Mouse (Mus musculus): Measurements from ENCODE around the gene Cga. TPM values are rescaled to one million over a fixed set of nuclear protein-coding genes. Genes with fewer than 3 reads are reported as not detected.

Gene Cga
- not detected for polyA plus RNA-seq (2015; fragmentation: Illumina TruSeq; extraction: RNeasy Lipid Tissue Mini Kit (QIAGEN cat#74804); ENCODE audit: insufficient read depth, low read depth, low replicate concordance)

GRCm38 (mm10) chr4:34893479-34893878 lies at the start of gene Cga:
Gene Cga, plus strand, starts transcription at chr4:34893779.

GRCm38 (mm10) chr4:34882818-34883217 lies 10.8 kb upstream of the Cga start, which contains the start of gene Zfp292:
Gene Zfp292, minus strand, starts transcription at chr4:34882960.

Other genes with a start within 250 kb of the Cga start
- gene Slc35a1, start 206.3 kb upstream of the Cga start, polyA plus RNA-seq (2015; fragmentation: Illumina TruSeq; extraction: RNeasy Lipid Tissue Mini Kit (QIAGEN cat#74804); ENCODE audit: insufficient read depth, low read depth, low replicate concordance): 7.2 TPM
- gene Cfap206, start 163.6 kb upstream of the Cga start, polyA plus RNA-seq (2015; fragmentation: Illumina TruSeq; extraction: RNeasy Lipid Tissue Mini Kit (QIAGEN cat#74804); ENCODE audit: insufficient read depth, low read depth, low replicate concordance): not detected
- gene Gm136, start 137.5 kb upstream of the Cga start, polyA plus RNA-seq (2015; fragmentation: Illumina TruSeq; extraction: RNeasy Lipid Tissue Mini Kit (QIAGEN cat#74804); ENCODE audit: insufficient read depth, low read depth, low replicate concordance): not detected
- gene Smim8, start 115.4 kb upstream of the Cga start, polyA plus RNA-seq (2015; fragmentation: Illumina TruSeq; extraction: RNeasy Lipid Tissue Mini Kit (QIAGEN cat#74804); ENCODE audit: insufficient read depth, low read depth, low replicate concordance): 4.1 TPM
- 5.1 TPM for gene Zfp292, start 10.8 kb upstream of the Cga start, polyA plus RNA-seq (2015; fragmentation: Illumina TruSeq; extraction: RNeasy Lipid Tissue Mini Kit (QIAGEN cat#74804); ENCODE audit: insufficient read depth, low read depth, low replicate concordance)